Mouse (Mus musculus) kidney, embryonic 16.5 days (tissue): Measurements from ENCODE around the gene Hoxa9. TPM values are rescaled to one million over a fixed set of nuclear protein-coding genes. Genes with fewer than 3 reads are reported as not detected.

Experiments used
- ATAC-seq: fragments of 200-750 bp; cut with Nextera tagmentation; 2 replicates; pipeline ENCODE4 v1.8.0; 2017; ENCODE audit warnings: moderate TSS enrichment; ENCODE audit not compliant: low FRiP score, low TSS enrichment
- H3K27ac ChIP-seq: fragments of 300-500 bp; sonication (generic); 2 replicates; pipeline ENCODE4 v1.5.1; 2014; ENCODE audit warnings: low read length
- H3K27me3 ChIP-seq: fragments of 300-500 bp; sonication (generic); 2 replicates; pipeline ENCODE4 v1.6.1; 2014; ENCODE audit warnings: low read length, control low read depth, mixed read lengths; ENCODE audit not compliant: insufficient read depth
- H3K36me3 ChIP-seq: fragments of 300-500 bp; sonication (generic); 2 replicates; pipeline ENCODE4 v1.6.1; 2014; ENCODE audit warnings: low read length, control low read depth, mixed read lengths; ENCODE audit not compliant: insufficient read depth
- H3K4me1 ChIP-seq: fragments of 300-500 bp; sonication (generic); 2 replicates; pipeline ENCODE4 v1.6.1; 2014; ENCODE audit warnings: low read length, control low read depth, mixed read lengths; ENCODE audit not compliant: insufficient read depth
- H3K4me2 ChIP-seq: fragments of 300-500 bp; sonication (generic); replicated peaks from 2 replicates; pipeline ENCODE4 v1.6.1; 2014; ENCODE audit warnings: low read depth, low read length
- H3K4me3 ChIP-seq: fragments of 300-500 bp; sonication (generic); 2 replicates; pipeline ENCODE4 v1.5.1; 2014; ENCODE audit warnings: mild to moderate bottlenecking, low read length
- H3K9ac ChIP-seq: fragments of 300-500 bp; sonication (generic); replicated peaks from 2 replicates; pipeline ENCODE4 v1.6.1; 2014; ENCODE audit warnings: low read length
- H3K9me3 ChIP-seq: fragments of 300-500 bp; sonication (generic); 2 replicates; pipeline ENCODE4 v1.6.1; 2016; ENCODE audit warnings: low read length, control low read depth
- WGBS: fragments of 180-500 bp; shearing (Covaris S2); extraction: QIAGEN DNeasy Blood & Tissue Kit; methylation state at CpG from one replicate; pipeline ENCODE4 v1.1.7; 2014; 5-methylcytosine and 5-hydroxymethylcytosine counted together
- polyA plus RNA-seq: library from polyadenylated mRNA; unstranded; fragments of >200 nt; fragmentation: Nextera tagmentation; extraction: Ambion mirVana; gene quantifications from 2 replicates; pipeline ENCODE4 v1.2.1, GENCODE M21; 2015

The Hoxa9 gene
- polyA plus RNA-seq, 1 experiment from 2014 or later = 56.6 TPM

DNA sequence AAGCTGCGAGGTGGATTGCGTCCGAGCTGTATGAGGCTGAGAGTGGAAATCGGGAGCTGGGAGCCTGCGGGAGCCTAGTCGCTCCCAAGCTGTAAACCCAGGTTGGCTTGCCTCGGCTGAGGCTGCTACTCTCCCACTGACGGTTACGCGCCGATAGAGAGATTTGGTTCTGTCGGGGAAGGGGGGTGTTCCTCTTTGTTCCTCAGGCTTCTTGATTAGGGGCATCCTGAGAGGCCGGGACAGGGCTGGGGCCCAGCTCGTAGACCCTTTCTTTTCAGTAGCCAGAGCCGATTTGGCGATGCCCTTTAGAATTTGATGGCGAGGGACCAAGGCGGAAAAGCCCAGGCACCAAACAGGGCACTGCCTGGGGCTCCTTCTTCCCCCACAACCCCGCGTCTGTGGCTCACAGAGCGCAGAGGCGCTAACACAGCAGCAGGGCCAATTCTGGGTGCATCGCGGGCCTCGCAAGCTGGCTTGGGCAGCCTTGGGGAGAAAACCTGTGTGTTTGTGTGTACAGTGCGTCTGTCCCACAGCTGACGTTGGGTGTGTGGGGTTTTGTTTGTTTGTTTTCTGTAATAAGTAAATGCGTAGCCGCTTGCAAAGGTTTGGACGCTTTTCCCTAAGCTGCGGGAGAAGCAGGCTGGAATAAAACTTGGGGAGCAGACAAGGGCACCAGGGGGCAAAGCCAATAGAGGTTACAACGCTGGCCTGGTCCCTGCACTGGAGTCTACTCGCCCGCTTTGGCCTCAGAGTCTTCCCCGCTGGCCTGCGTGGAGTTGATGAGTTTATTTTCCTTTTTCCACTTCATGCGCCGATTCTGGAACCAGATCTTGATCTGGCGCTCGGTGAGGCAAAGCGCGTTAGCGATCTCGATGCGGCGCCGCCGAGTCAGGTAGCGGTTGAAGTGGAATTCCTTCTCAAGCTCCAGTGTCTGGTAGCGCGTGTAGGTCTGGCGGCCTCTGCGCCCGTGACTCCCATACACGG, 25.0 kb downstream of the Hoxa9 start:
- peak overlapping the region; percentile 62 for H3K9ac ChIP-seq
- 0 out of 2 replicates have a peak, but pooled peaks cover 6% of the 10 kb centered on the region for H3K27me3 ChIP-seq
- no peaks in the 10 kb centered on the region for H3K9me3 ChIP-seq
- peak overlapping the region; percentile 43 for H3K27ac ChIP-seq
- WGBS = 14% methylated on average over 55 of the region's 55 CpGs
- peaks cover 77% of the 10 kb centered on the region for H3K4me1 ChIP-seq
- no peak for ATAC-seq
- peak overlapping the region; percentile 55 for H3K4me3 ChIP-seq
- peak overlapping the region; percentile 81 for H3K4me2 ChIP-seq
- H3K36me3 ChIP-seq = peaks cover 17% of the 10 kb centered on the region; the same call in 1 of the 2 replicates

DNA sequence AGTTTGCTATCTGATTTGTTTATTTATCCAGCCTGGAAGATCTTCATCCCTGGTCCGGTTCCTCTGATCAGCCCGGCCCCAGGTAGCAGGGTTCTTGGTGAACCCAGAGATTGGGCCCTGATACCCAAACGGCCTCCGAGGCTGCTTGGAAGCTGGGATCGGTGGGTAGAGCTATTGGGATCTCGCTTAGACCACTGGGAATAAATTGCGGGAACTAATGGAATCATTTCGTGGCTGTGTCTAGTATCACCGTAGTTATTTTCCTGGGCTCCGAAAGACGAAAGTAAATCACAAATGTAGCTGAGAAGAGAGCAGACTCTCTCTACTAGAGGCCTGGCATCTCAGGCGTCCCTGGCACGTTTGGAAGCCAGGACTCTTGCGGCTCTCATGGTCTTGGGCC, 25.7 kb downstream of the Hoxa9 start:
- peak overlapping the region; percentile 62 for H3K9ac ChIP-seq

DNA sequence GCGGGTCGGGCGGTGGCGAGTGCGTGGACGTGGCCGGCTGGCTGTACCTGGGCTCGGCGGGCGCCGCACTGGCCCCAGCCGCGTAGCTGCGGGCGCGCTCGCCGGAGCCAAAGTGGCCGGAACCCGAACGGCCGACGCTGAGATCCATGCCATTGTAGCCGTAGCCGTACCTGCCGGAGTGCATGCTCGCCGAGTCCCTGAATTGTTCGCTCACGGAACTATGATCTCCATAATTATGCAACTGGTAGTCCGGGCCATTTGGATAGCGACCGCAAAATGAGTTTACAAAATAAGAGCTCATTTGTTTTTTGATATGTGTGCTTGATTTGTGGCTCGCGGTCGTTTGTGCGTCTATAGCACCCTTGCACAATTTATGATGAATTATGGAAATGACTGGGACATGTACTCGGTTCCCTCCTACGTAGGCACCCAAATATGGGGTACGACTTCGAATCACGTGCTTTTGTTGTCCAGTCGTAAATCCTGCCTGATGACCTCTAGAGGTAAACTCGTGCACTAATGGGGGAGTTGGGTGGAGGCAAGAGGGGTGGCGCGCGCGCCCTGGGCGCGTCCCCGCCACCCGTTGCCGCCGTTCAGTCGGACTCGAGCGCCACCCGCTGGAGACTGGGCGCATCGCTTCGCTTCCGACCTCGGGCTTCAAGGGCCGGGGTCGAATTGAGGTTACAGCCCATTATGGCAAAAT, 26.7 kb downstream of the Hoxa9 start, which contains the start of gene Hoxa5:
Gene Hoxa5, minus strand, starts transcription at position 538 of the 703 bp plus-strand sequence.
- H3K9ac ChIP-seq = peak within 1 kb of the TSS; percentile 78
- whole genome bisulfite sequencing = under 1% methylated on average over 62 of the region's 65 CpGs
- ATAC-seq = peak; percentile 70
- H3K4me2 ChIP-seq = peak within 1 kb of the TSS; percentile 81
- H3K27ac ChIP-seq = peak within 1 kb of the TSS; percentile 78
- peaks cover 18% of the 10 kb centered on the region; the same call in 1 of the 2 replicates for H3K36me3 ChIP-seq
- H3K4me3 ChIP-seq = peak within 1 kb of the TSS; percentile 55
- H3K4me1 ChIP-seq = peaks cover 81% of the 10 kb centered on the region
- H3K9me3 ChIP-seq = no peaks in the 10 kb centered on the region
- H3K27me3 ChIP-seq = 0 out of 2 replicates have a peak, but pooled peaks cover 5% of the 10 kb centered on the region

More for the DNA sequence above, 25.7 kb downstream of the Hoxa9 start:
- Histone ChIP-seq H3K27ac (peak overlapping the region; percentile 43), H3K4me2 (peak overlapping the region; percentile 81), H3K27me3 (0 out of 2 replicates have a peak, but pooled peaks cover 5% of the 10 kb centered on the region), H3K4me3 (peak overlapping the region; percentile 55), H3K9me3 (no peaks in the 10 kb centered on the region), H3K4me1 (peaks cover 82% of the 10 kb centered on the region), H3K36me3 (peaks cover 18% of the 10 kb centered on the region; the same call in 1 of the 2 replicates)
- 14% methylated on average over 14 of the region's 14 CpGs for WGBS
- no peak for ATAC-seq

DNA sequence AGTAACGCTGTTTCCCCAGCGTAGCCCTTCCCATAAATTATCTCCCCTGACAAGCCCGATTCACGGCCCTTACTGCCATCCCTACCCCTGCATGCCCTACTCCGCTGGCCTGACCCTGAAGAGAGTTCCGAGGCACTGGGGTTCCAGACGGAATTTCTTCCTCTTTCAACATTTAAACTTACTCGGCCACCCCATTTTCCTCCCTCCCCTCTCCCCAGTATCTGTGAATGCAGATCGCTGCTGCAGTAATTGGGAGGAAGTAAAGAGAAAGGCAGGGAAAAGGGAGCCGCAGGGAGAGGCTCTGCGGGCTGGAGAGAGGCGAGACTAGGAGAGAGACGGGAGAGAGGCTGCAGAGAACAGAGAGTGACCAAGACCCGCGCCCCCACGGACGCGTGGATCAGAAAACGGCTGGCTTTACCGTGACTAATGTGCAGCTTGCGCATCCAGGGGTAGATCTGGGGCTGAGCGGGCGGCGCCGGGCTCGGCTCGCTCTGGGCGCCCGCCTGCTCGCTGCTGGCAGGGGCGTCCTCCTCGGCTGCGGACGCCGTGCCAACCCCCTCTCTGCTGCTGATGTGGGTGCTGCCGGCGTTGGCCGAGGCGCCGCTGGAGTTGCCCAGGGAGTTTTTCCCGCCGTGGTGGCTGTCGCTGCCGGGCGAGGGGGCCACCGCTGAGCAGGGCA, 27.4 kb downstream of the Hoxa9 start:
- H3K4me2 ChIP-seq = peak overlapping the region; percentile 81
- peaks cover 18% of the 10 kb centered on the region; the same call in 1 of the 2 replicates for H3K36me3 ChIP-seq
- no peaks in the 10 kb centered on the region for H3K9me3 ChIP-seq
- 2% methylated on average over 33 of the region's 46 CpGs for WGBS
- H3K4me3 ChIP-seq = peak overlapping the region; percentile 55
- ATAC-seq = no peak
- H3K4me1 ChIP-seq = peaks cover 85% of the 10 kb centered on the region
- H3K27ac ChIP-seq = peak overlapping the region; percentile 78
- H3K9ac ChIP-seq = peak overlapping the region; percentile 78
- H3K27me3 ChIP-seq = 0 out of 2 replicates have a peak, but pooled peaks cover 5% of the 10 kb centered on the region

DNA sequence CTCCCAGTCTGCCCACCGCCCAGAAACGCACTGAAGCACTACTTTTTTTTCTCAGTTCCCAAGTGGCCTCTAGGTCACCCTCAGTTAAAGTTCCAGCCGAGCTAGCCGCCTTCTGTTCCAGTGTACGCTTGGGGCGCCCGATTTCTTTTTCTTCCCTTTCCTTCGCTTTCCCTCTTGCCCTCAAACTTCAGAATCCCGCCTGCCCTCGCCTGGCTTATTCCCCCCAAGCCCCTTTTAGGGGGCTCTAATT, 27.8 kb downstream of the Hoxa9 start:
- Histone ChIP-seq H3K4me2 (peak overlapping the region; percentile 81), H3K9ac (peak overlapping the region; percentile 78), H3K27me3 (0 out of 2 replicates have a peak, but pooled peaks cover 5% of the 10 kb centered on the region), H3K4me3 (peak overlapping the region; percentile 55), H3K27ac (peak overlapping the region; percentile 78), H3K36me3 (peaks cover 18% of the 10 kb centered on the region; the same call in 1 of the 2 replicates), H3K4me1 (peaks cover 85% of the 10 kb centered on the region), H3K9me3 (no peaks in the 10 kb centered on the region)
- 6% methylated on average over 10 of the region's 10 CpGs for WGBS
- no peak for ATAC-seq

DNA sequence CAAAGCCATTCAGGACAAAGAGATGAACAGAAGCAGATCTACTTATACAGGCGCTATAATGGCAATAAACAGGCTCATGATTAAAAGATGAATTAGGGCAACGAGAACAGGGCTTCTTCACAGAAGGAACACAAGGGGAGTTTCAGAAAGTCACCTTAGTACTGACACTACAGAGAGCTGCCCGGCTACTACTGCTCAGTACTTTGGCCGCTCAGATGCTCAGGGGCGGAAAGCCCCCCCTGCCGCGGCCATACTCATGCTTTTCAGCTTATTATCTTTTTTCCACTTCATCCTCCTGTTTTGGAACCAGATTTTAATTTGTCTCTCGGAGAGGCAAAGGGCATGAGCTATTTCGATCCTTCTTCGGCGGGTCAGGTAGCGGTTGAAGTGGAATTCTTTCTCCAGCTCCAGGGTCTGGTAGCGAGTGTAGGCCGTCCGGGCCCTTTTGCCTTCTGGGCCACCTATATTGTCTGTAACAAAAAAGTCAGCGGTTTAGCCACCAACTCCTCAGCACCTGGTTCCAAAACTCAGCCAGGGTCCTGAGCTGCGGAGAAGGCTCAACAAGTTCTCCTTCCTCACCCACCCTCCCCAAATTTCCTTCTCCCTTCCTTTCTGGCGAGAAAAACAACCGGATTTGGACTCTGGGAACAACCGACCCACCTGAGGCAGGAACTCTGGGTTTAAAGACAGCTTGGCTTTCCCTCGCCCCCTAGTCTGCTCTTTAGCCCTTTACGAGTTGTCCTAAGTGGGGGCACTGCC, 28.3 kb downstream of the Hoxa9 start:
- ATAC-seq = no peak
- peaks cover 18% of the 10 kb centered on the region; the same call in 1 of the 2 replicates for H3K36me3 ChIP-seq
- 20% methylated on average over 22 of the region's 22 CpGs for WGBS
- no peaks in the 10 kb centered on the region for H3K9me3 ChIP-seq
- peak overlapping the region; percentile 78 for H3K27ac ChIP-seq
- peak overlapping the region; percentile 81 for H3K4me2 ChIP-seq
- 0 out of 2 replicates have a peak, but pooled peaks cover 5% of the 10 kb centered on the region for H3K27me3 ChIP-seq
- H3K4me1 ChIP-seq = peaks cover 87% of the 10 kb centered on the region
- H3K4me3 ChIP-seq = peak overlapping the region; percentile 55
- H3K9ac ChIP-seq = peak overlapping the region; percentile 78

DNA sequence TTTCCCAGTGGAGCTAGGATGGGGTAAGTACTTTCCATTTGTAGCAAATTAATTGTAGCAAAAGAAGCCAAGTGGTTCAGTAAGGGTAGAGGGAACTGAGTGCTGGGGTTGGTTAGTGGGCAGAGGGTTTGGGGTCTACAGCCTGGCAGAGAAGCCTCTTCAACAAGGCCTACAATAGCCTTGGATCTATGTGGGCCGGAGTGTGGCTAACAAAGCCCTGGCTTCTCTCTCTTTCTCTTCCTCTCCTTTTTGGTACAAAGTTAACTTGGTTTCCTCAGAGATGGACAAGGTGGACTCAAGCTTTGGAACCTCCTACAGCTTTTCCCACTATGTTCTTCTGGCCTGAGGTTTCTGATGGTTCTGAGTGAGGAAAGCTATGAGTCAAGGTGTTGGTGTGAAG, 29.6 kb downstream of the Hoxa9 start:
- no peak for ATAC-seq
- H3K4me2 ChIP-seq = peak overlapping the region; percentile 36
- peaks cover 87% of the 10 kb centered on the region for H3K4me1 ChIP-seq
- 54% methylated on average over 1 of the region's 1 CpGs for WGBS
- peaks cover 18% of the 10 kb centered on the region; the same call in 1 of the 2 replicates for H3K36me3 ChIP-seq
- peak overlapping the region; percentile 83 for H3K27ac ChIP-seq
- 0 out of 2 replicates have a peak, but pooled peaks cover 5% of the 10 kb centered on the region for H3K27me3 ChIP-seq
- peak overlapping the region; percentile 53 for H3K9ac ChIP-seq
- peak overlapping the region; percentile 7; the same call in 1 of the 2 replicates for H3K4me3 ChIP-seq
- H3K9me3 ChIP-seq = no peaks in the 10 kb centered on the region

DNA sequence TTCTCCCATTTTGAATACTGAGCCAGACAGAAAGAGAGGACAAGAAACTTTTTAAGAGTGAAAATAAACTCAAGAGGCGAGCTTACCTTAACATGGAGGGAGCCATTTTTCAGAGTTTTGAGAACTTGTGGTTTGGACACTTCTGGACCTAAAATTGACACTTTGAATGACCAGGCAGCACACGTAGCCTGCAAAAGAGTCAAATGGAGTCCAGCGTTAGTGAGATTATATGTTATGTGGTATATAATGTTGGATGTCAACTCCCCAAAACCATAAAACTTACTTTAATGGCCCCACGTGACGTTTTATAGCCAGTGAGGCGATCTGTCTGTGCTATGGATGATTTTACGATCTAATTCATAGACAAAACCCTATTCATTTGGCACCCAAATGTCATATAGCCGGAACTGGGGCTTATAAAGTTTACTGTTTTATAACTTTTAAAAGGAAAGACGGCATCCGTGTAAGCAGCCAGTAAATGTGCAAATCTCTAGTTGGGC, 30.1 kb downstream of the Hoxa9 start:
- peaks cover 13% of the 10 kb centered on the region; the same call in 1 of the 2 replicates for H3K36me3 ChIP-seq
- H3K9me3 ChIP-seq = no peaks in the 10 kb centered on the region
- H3K9ac ChIP-seq = peak overlapping the region; percentile 59
- H3K4me2 ChIP-seq = peak overlapping the region; percentile 36
- no peak for ATAC-seq
- WGBS = 33% methylated on average over 10 of the region's 10 CpGs
- H3K27me3 ChIP-seq = 0 out of 2 replicates have a peak, but pooled peaks cover 5% of the 10 kb centered on the region
- H3K27ac ChIP-seq = peak overlapping the region; percentile 83
- H3K4me1 ChIP-seq = peaks cover 87% of the 10 kb centered on the region
- peak overlapping the region; percentile 15 for H3K4me3 ChIP-seq
